Mouse (Mus musculus) T-cell, adult 2 months (primary cell): ENCODE data around the gene Diras2.
A peak's percentile ranks its signal among the peaks of the same experiment; 100 is the strongest.

Source experiments
- DNase-seq: peaks from one replicate; pipeline ENCODE4 v3.0.0; 2022; ENCODE audit warnings: low spot score

Gene Diras2

DNA sequence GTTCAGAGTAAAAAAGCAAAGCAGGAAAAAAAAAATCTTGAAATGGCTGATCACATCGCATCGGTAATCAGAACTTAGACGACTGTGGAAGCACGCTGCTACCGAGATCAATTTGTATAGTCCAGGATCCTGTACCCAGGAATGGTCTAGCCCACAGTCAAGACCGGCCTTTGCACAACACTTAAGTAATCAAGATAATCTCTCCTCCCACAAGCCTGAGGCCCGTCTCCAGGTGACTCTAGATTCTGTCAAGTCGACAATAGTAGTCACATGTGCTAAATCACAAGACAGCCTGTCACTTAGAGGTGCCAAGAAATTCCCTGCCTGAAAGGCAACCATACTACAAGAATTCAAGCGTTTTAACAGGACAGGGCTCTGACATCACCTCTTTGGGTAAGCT, at the start of gene Diras2:
TSS of gene Diras2 (minus strand) at position 159 of the 400 bp plus-strand sequence.
- DNase-seq: no peak

DNA sequence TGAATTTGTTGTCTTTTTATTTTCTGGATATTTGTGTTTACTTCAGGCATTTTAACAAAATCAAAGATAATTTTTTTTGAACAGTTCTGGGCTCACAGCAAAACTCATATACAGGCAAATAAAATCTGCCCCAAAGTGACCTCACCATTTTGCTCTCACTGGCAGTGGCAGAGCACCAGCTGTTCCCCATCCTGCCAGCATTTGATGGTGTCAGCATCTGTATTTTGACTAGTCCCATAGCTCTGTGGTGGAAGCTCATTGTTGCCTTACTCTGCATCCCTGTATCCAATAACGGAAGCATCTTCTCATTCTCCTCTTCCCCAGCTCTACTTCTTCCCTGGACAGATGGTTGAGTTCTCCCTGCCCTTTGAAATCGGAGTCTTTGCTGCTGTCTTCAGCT, 47.7 kb upstream of the Diras2 start:
- DNase-seq: no peak

DNA sequence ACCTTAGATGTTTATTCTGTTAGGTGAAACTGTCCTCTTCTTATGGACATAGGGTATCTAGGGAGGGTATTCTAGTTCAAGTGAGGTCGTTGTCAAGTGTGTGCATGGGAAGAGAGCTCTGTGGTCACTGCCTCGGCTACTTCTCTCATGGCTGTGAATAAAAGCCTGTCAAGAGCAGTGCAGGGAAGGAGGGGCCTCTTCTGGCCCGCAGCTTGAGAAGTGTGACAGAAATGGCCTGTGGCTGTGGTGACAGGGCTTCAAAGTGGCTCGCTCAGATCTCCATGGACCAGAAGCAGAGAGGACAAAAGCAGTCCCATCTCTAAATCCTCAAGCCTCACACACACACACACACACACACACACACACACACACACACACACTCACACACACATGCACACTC, 46.9 kb upstream of the Diras2 start:
- DNase-seq: no peak

DNA sequence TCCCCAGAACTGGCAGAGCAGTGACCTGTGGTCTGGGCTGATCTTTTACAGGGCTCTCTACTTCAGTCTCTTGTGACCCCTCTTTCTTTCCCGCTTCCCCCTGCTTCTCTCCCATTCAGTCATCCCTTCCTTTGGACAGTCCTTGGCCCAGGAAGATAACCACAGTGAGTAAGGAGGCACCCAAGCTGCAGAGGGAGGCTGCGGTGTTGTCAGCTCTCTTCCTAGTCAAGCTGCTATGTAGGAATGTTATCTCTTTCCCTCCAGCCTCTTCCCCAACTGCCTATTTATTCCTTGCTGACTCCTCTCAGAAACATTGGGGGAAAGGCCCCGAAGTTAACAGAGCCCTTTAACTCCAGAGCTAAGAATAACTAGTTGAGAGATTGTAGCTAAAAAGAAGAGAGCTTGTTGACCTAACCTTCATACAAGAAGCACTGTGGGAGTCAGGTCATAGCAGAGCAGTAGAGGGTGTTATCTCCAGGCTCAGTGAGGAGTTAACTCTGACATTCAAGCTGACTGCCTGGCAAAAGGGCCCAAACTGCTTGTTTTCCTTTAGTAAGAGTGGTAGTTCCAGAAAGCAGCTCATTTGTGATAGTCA, 46.3 kb upstream of the Diras2 start:
- DNase-seq: no peak

DNA sequence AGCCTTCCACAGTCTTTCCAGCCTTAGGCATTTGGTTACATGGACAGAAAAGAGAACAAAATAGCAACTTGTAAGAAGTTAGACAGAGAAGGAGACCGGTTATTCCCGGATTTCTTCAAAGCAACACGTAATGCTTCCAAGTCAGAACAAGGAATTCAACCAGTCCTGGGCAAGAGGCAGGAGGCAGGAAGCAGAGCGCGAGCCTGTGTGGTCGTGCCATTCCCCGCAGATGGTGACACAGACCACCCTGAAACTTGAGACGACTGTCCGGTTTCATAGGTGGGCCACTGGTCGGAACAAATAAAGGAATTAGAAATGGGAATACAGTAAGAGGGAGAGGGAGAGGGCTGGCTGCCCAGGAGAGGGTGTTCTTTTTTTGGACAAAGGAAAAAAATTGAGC, 45.8 kb upstream of the Diras2 start:
- no peak for DNase-seq

DNA sequence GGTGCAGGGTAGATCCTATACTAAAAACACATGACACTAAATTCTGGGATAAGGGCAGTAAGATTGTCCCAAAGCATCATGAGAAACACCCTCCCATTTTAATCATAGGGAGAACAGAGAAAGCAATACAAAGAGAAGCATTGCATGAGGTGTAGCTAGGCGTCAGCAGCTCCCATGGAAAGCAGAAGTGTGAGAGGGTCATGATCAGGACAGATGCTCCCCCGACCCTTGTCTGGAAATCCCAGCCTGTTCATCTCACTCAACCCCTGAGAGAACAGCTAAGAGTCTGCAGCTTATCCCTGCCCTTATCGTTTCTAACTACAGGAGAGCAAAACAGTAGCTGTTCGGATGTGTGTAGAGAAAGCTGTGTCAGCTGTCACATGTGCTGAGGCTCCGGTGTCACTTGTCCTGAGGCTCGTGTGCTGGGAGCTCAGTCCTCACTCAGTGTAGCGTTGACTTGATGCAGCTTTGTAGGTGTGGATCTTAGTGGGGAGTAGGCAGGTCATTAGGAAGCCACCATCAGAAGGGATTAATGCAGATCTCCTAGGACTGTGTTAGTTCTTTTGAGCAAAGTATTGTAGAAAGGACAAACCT, 45.0 kb upstream of the Diras2 start:
- no peak for DNase-seq

DNA sequence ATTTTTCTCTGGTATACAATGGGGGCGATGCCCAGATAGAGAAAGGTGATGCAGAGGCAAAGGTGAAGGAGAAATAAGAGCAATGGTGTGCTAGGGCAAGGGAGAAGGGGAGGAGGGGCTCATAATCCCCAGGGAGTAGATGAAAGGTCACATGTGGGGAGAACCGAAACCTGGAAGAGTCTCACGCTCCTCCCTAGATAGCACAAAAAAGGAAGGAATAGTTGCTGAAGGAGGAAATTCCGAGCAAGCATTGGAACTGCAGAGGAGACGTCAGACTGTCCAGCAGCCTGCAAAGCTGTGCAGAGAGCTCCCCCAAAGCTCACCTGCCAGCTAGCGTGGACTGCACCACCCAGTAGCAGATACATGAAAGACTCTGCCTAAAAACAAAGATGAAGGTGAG, 44.4 kb upstream of the Diras2 start:
- DNase-seq: no peak

DNA sequence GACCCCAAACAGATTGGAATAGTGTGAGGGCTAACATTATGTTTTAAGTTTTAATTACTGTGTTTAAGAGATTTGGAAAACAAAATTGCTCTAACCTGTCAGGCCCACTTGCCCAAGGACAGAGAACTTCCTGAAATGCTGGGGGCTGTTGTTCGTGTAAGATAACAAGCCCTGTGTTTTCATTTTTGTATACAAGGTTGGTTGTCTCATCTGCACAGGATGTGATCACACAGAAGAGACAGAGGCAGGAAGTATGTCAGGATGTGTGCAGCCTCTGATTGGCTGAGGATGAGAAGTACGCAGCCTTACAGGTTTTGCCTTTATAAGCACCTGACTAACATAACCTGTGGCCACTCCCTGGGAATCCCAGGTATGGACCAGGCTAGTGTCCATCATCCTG, 43.2 kb upstream of the Diras2 start:
- DNase-seq: no peak

DNA sequence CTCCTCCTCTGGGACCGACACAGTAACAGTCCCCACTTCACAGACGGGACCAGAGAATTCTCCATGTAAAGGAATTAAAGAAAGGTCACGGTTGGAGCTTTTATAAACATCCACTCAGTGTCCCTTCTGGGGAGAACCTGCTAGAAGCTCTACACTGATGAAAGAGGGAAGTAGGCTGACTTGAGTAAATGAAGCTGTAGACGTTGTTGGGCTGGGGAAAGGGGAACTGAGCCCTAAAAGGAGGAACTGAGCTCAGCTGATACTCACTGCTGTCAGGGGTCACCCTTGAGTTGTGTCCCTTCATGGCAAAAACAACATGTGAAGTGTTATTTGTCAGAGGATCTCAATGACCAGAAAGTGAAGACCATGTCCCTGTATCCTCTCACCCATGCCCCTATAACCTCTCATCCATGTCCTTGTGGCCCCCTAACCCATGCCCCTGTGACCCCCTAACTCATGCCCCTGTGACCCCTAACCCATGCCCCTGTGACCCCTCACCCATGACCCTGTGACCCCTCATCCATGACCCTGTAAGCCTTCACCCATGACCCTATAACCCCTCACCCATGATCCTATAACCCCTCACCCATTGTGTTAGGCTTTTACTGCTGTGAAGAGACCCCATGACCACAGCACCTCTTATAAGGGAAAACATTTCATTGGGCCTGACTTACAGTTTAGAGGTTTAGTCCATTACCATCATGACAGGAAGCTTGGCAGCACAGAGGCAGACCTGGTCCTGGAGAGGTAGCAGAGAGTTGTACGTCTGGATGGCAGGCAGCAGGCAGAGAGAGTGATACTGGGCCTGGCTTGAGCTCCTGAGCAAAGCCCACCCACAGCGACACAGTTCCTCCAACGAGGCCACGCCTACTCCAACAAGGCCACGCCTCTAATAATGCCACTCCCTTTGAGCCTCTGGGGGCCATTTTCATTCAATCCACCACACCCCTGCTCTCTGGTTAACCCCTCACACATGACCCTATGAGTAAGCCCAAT, 41.7 kb upstream of the Diras2 start:
- peak; percentile 17 for DNase-seq

DNA sequence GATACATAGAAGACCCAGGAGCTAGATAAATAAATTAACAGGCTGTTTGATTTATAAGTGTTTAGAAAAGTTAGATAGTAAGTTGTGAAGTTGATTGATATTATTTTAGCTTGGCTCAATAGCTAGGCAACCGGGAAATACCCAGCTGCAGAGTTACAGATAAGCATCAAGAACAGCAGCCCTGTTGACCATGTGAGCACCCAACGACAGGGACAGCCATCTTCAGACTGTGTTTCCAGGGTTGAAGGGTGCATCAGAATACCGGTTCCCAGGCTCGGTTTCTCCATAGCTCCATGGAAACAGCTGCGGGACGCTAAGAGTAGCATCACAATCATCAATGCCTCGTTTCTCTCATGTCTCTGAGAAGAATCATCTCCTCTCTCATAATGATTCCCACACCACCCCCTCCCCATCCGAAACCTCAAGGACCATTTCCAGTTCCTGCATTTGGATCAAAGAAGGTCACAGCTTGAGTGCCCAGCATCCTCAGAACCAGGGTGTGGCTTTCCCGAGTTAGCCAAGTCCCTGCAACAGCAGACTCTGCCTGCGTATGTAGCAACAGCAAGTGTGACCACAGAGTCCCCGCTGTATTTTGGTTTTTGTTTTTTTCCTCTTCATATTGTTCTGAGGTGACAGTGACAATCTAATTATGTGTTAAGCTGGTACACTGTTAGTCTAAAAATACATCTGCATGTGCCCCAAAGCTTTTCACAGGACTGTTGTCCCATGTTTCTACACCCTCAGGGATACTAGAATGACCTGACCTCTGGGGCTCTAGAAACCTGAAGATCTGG, 40.7 kb upstream of the Diras2 start:
- no peak for DNase-seq

DNA sequence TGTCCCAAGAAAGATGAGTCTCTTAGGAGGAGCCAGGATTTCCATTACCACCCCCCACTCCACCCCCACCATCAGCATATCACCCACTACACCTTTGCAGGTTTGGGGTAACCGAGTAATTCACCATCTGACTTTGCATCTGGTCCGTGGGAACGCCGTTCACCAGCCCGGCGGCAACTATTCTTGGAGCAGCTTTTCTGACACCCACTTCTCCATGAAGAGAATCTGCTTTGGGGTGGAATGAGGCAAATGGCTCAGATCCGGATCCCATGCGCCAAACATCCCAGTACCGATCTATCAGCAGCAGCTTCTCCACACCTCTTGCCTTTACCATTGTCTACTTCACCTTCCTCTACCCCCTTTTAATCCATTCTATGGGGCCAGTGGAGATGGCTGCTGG, 39.2 kb upstream of the Diras2 start:
- DNase-seq: no peak

DNA sequence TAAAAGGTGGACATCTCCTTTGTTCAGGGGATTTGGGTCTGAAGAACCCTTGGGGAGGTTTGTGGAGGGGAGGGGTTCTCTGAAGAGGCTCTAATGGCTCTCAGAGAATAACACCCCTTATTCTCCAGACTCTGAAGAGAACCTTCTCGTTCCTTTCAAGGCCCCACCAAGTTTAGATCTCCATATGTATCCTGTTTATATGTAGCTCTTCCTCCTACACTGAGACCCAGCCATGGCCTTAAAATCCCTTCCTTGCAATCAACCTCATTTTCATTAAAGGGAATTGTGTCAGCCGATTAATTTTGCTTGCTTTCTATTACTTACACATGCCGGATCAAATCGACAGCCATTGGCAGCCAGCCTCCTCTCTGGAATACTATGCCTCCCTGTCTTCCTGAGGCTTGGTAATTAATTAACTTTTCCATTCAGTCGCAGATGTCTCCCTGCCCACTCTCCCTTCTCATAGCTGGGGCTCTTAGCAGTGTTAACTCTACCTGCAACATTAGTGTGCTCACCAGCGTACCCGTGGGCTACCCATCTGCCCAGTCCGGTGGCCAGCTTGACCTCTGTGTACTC, 38.2 kb upstream of the Diras2 start:
- no peak for DNase-seq

DNA sequence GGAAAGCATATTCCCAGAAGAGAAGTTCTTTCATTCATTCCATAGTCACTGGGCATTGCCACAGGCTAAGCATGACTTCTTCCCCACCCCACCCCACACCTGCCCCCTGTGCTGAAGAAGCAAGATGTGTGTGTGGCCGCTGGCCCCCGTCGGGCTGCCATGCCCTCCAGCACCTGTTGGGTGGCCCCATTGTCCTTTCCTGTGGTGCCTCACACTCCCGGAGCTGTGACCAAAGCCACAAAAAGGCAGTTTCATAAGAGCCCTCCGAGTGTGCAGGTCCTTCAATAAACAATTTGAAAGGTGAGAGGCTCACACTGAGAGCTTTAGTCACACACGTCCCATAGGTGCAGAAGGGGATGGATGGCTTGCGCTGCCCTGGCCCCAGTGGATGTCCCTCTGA, 35.7 kb upstream of the Diras2 start:
- DNase-seq: no peak

DNA sequence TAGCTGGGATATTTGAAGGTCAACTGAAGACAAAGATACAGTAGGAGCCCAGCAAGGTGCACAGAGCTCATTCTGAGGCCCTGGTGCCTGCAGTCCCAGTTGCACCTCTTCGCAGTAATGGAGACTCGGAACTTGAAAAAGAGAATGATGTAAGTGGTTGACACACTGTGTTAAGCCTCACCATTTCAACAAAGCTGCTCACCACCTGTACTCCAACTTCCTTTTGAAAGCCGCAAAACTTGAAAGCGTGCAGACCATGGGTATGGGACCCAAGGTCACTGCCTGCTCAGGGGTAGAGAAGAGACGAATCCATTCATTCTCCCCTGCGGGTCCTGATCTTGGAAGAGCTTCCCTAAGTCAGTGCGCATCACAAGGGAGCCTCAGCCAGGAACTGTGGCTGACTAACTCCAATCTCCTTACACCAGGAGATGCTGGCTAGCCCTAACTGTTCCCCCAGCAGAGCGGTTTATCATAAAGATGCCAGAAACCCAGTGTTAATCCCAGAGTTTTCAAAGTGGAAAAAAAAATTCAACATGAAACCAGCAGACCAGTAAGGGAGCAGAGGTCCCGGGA, 35.2 kb upstream of the Diras2 start:
- DNase-seq: no peak

DNA sequence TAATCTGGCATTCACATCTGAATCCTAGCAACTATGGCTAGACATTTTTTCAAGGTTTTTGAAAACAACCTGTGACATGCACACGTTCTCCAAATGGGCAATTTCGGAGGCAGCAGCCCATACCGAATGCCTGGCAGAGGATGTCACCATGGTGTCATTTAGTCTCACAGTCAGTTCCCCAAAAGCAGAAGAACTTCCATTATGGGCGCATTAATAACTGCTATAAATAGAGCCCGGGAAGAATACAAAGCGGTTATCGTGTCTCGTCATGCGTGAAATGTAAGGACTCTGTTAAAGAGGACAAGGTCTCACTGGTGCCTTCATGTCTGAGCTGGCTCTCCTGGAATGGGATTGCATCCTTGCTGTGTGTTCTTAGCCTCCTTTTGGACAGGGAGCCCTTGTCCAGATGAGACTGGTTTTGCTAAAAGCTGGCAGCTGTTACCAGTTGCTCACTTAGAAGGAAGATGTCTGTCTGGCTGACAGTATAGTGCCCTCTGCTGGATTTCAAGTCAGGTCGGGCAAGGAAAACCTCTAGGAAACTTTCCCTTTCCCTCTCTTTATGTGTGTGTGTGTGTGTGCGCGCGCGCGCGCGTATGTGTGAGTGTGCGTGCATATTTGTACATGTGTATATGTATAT, 34.1 kb upstream of the Diras2 start:
- no peak for DNase-seq

DNA sequence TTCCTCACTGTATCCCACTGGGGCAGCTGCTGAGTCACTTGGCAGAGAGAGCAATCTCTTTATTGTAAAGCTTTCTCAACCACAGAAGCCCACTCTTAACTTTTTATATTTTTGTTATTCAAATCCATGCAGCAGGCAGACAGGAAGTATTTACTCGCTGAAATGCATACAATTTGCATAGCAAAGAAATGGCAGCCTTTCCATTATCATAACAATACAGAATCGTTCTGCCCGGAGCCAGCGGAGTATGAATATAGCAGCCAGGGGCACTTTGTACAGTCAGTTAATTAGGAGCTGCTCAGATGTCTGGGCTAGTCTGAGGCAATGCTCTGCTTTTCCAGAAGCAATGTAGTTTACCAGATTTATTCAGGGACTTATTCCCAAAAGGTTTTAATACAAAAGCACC, 31.1 kb upstream of the Diras2 start:
- no peak for DNase-seq

DNA sequence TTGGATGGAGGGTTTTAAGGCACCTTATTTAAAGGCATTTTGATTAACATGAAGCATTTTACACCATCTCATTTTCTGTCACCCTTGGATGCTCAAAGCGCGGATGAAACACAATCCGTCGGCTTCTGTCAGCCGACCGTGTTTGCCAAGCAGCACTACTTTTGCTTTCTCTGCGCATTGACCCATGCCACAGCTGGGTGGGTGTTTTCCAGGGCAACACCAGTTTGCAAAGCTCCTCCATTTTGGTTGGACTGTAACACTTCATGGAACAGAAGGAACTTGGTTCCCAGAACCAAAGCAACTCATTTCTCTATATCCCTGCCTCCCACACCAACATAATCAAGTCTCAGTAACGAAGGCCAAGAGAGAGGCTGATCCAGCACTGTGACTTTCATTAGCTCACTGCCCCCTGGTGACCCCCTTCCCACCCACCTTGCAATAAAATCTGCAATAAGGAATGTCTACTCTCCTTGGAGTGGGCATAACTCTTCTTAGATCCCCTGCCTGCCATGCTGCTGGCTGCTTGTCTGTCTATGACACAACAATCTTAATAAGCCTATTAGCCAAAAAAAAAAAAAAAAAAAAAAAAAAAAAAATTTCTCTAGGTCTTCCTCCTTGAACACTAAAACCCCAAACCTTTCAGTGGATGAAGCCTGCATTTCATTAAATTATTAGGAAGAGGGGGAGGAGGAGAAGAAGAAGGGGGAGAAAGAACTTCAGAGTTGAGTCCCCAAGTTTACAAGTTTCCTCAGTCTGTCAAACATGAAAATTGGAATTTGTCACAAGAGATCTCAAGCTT, 30.5 kb upstream of the Diras2 start:
- no peak for DNase-seq

DNA sequence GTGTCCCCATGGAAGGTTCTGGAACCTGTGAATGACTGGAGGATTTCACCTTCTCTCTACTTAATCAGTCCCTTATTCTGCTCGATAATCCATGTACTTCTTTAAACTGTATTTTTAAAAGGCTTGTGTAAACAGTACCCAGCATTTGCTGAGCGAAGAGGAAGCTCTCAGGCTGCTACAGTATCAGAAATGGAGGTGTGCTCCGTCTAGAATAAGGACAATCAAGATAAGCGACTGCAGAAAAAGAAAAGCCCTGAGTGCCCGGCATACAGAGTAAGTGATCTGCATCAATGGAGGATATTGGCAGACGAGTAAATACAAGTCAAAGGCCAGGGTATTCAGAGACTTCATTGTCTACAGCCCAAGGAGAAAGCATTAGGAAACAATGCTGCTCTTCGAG, 26.3 kb upstream of the Diras2 start:
- DNase-seq: no peak

DNA sequence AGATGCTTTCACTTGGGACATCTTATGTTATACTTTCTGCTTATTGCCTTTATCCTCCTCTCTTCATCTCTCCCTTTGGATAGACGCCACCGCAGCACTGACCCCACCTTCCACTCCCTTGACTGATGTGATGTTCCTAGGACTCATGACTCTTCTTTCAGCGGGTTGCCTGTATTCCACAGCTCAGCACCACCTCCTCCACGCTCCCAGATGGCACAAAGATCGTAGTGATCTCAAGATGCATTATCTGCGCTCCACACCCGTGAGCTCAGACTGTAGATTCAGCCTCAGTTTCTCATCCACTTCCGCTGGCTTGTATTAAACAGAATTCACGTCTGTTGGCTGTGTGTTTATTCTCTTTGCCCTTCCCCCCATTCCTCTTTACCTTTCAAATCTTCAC, 23.6 kb upstream of the Diras2 start:
- no peak for DNase-seq

DNA sequence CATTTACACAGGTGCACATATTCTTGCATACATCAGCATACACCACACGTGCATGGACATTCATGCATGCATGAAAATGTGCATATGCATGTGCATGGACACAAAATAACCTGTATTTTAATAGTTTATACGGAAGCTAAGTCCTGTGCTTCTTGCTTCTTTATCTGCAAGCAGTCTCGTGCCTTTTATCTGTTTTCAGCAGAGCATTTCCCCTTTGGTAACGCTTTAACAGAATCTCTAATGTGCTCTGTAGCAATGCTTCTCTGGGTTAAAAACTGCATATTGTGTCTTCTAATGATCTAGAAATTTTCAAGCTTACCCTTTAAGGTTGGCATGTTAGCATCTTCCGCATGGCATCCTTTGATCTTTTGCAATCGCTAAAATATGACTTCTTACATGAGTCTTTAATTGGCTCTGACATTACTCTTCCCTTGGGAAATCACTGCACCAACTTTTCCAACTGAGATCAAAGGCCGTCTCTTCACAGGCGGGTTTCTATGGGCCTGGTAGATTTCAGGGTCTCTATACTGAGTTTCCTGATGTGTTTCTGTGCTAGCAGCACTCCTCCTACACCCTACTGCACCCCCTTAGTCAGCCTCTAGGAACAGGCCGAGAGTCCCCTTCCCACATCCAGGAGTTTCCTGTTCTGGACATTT, 21.9 kb upstream of the Diras2 start:
- no peak for DNase-seq
